Mouse (Mus musculus): ENCODE measurements around the gene Frmd8.

Frmd8 gene

DNA sequence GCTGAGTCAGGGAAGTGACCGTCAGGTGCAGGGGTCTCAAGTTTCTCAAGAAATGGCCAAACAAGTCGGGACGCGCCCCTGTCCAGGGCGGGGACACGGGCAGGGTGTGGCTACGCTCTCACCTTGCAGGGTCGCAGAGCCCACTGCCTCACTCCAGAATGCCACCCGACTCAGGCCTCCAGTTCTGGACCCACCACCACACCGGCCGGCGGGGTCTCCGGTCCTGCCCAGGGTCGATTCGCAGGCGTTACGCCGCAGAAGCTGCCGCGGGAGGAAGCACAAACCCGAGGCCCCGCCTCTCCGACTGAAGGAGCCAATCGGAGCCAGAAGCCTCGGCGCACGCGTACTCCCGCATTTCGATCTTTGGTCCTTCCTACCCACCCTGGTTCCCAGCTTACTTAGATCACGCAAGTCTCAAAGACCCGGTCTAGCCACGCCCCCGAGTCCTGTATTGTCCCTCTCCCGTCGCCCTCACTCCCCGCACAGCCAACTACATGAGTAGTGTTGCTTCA lies at the start of gene Frmd8:
TSS of gene Frmd8 (minus strand) at position 306 of the 512 bp plus-strand sequence.
- DNase-seq (ENCODE audit: low read depth, low spot score) = peak; percentile 86

DNA sequence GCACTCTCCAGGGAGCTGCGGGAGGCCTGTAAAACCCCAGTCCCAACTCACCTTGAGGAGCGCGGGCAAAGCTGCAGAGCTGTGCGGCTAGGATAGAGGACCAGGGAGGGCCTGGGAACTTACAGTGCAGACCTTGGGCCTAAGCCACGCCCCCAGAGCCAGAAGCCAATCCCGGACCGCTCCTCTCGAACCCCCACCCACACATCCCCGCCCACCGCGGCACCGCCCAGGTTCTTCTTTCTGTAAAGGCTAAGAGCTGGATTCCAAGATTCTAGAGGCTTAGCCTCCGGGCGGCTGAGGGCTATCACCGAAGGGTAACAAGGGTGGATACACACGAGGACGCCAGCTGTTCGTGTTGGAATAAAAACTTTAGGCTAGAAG lies 49.6 kb upstream of the Frmd8 start, which contains the start of gene Cdc42ep2:
TSS of gene Cdc42ep2 (minus strand) at position 104 of the 381 bp plus-strand sequence.
- peak; percentile 87 for DNase-seq (ENCODE audit: low read depth, low spot score)

DNA sequence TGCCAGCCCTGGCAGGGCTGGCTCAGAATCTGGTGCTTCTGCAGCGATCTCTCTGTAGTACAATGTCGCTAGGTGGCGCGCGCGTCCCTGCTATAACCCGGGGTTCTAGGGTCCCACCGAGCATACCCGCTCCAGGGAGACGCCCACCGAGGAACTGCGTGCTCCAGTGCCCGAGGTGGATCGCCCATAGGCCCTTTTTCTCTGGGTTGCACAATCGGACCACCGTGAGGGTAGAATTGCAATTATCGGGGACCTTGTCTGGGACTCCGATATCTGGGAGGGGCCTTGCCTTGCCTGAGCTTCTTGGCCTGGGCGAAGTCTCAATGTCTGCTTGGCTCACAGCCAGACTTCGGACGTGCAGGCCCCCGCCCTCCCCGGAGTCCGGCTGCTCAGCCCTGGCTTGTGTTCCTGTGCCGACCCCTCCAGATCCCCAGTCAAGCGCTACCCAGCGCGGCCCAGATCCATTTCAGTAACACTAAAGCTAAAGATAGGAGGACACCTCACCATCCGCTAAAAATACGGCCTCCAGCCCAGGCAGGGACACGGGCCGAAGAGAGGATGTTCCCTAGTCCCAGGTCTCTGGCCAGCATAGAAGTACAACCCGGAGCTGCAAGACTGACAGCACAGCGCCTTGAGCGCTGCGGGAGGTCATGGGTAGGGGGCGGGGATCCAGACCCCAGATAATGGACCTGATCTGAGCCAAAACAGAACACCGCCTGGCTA lies 49.1 kb upstream of the Frmd8 start:
- DNase-seq (ENCODE audit: low read depth, low spot score) = peak; percentile 78

DNA sequence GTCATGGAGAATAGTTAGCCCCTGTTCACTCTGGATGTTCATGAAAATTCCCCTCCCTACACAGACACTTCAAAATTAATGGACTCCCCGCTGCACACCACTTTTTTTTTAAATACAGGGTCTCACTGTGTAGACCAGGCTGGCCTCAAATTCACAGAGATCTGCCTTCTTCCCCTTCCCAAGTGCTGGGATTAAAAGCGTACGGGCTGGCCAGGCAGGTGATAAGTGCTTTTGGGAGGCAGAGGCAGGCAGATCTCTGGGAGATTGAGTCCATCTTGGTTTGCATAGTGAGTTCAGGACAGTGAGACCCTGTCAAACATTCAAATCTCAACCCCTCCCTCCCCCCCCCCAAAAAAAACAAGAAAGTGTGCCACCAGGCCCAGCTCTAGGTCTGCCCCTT lies 47.9 kb upstream of the Frmd8 start:
- DNase-seq (ENCODE audit: low read depth, low spot score) = no peak

DNA sequence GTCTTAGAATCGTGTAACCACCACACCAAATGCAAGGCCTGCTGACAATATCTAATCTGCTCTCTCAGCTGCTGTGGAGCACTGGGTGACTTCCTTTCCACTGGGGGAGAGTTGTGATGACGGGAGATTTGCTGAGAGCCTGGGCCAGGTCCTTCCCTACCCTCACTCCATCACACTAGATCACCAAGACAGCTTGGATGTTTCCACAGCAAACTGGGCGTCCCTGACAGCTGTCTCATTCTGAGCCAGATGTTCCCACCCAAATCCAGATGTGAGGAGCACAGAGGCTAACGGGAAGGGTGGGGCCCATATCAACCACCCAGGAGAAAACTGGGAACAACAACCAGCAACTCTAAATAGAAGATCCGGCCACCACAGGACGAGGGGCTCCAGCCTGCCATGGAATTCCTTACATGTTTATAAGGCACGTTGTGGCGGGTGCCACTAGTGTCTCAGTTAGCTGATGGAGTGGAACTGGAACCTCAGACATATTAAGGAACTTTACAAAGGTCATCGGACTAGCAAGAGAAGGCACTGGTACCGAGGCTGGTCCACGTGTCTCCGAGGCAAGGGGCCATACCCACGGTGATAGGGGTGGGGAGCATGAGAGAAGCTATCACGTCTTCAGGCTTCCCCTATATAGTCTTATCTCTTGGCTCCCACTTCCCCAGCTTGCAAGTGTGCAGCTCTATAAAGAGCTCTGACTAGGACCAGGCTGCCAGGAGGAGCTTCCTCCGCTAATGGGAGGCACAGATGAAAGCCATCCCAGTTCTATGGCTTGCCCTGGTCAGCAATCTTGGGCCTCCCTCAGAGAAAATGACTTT lies 47.3 kb upstream of the Frmd8 start:
- DNase-seq (ENCODE audit: low read depth, low spot score) = no peak

DNA sequence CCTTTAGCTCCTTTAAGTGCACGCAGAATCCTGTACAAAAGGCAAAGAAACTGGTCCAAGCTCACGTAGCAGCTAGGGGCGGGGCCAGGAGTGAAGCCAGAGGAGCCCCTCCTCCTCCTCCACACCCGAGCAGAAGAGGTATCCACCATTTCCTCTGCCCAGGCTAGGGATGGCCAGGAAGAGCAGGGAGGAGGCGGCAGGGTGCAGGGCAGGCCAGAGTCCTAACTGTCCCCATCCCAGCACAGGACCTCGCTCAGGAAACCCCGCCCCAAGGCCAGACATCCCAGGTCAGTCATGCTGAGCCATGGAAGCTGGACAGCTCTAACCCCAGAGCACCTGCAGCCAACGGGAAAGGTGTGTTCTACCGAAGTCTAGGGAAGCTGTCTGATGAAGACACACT lies 46.6 kb upstream of the Frmd8 start:
- DNase-seq (ENCODE audit: low read depth, low spot score) = no peak

DNA sequence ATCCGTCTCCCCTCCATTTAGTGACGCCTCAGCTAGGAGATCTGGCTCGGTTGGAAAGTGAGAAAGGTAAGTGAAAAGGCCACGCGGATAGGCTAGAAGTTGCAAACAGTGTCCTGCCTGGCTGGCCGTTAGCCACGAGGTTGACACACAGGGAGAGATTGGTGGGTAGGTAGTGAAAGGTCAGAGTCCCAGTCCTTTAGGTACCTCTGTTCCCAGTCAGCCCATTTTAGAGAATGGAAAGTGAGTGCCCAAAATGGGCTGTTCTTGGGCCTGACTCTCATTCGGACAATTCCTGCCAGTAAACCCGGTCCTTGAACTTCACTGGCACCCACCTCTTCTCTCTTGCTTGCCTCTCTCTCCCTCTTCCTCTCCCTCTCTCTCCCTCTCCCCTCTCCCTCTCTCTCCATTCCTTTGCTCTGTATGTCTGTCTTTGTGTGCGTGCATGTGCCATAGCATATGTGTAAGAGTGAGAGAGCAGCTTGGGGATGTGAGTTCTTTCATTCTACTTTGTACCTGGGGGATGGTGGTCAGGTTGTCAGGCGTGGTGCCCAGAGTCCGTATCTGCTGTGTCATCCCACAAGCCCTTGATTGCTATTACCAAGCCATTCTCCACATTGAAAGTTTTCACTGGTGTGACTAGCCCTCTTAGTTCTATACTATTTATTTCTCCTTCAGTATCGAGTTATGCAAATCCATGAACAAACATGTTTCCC lies 38.1 kb upstream of the Frmd8 start, which contains the start of gene Dpf2:
TSS of gene Dpf2 (minus strand) at position 4 of the 713 bp plus-strand sequence.
- DNase-seq (ENCODE audit: low read depth, low spot score) = no peak

DNA sequence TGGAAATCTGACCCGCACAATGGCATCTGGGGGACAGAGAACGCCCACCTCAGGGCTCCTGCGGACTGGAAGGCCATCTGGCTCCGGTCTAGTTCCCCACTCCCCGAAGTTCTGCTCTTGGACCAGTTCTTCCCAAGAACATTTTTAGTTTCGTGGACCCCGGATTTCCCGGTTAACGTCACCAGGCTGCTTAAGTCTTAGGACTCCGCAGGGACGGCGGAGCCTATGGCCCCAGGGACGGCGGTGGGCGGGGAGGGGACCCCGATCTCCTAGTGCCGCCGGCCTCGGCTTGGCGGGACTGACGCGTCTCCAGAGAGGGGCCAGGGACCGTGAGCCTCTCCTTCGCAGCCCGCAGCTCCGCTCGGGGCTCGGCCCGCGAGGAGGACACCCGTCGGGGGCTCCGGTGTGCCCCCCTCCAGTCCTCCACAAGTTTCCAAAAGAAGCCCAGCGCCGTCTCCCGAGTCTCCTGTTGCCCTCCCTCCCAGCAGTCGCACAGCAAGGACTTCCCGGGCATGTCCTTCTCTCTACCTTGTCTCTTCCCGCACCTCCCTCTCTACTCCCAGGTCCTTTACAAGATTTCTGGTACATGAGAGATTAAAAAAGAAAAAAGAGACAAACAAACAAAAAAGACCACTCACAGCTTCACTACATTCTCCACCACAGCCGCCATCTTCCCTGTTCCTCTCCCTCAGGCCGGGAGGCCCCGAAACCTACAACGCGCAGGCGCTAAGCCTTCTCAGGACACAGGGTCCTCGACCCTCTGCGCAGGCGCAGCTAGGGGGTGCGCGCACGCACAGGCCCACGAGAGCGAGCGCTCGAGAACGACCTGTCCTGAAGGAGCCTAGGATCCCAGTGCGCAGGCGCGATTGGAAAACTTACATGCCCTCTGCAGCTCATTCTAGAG lies 37.3 kb upstream of the Frmd8 start:
- DNase-seq (ENCODE audit: low read depth, low spot score) = peak; percentile 98

DNA sequence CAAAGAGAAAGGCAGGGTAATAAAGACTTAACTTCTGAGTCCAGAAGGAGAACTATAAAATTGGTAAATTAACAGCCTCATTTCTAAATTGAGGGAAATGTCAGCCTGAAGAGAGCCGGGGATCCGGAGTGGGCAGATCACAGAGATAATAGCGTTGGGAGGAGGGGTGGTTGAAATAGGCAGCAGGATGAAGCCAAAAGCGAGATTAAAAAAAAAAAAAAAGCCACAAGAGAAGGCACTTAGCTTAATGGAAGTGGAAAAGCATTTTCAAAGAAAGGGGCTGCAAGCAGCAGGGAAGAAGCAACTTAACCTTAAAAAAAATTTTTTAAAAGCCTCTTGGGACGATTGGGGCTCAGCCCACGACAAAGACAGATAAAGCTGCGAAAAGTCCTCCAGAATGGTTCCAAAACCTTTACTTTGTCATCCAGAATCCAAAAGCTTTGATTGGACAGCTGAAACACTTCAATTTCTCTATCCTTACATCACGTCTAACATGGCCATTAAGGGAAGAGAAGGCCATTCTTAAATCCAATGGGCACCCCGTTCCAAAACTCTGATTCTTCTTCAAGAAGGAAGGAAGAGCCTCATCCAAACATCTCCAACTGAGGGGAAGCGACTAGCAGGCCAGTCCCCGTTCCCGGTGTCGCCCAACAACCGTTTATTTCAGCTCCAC lies 36.5 kb upstream of the Frmd8 start:
- DNase-seq (ENCODE audit: low read depth, low spot score) = no peak

DNA sequence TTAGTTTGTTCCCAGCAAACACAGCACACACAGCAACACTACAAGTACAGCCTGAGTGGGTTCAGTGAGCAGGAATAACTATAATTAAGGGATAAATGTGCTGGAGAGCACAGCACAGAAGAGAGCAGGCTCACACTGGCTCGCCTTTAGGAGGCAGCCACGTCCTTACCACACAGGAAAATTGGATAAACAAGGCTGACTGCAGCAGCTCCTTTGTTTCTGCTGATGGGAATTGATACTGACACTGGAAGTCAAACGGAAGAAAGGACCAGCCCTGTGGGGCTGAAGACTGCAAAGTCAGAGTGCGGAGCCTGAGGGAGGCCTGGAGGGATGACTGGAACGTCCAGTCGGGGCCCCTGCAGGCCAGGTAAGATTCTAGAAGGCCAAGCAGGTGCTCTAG lies 35.1 kb upstream of the Frmd8 start:
- no peak for DNase-seq (ENCODE audit: low read depth, low spot score)

DNA sequence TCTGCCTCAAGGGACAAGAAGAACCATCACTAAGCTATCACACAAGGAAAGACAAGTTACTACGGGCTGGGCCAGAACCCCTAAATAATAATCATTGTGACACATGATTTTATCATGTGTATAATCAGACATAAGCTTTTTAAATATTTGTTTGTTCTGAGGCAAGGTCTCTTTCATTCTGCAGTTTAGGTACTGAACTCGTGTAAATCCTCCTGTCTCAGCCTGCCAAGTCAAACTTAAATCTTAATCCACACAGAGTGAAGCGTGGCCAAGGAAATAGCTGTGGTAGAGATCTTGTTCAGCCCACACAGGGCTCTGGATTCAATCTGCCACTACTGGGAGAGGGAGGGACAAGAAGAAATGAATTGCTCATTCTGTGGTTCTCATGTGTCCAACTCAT lies 32.2 kb upstream of the Frmd8 start:
- no peak for DNase-seq (ENCODE audit: low read depth, low spot score)

DNA sequence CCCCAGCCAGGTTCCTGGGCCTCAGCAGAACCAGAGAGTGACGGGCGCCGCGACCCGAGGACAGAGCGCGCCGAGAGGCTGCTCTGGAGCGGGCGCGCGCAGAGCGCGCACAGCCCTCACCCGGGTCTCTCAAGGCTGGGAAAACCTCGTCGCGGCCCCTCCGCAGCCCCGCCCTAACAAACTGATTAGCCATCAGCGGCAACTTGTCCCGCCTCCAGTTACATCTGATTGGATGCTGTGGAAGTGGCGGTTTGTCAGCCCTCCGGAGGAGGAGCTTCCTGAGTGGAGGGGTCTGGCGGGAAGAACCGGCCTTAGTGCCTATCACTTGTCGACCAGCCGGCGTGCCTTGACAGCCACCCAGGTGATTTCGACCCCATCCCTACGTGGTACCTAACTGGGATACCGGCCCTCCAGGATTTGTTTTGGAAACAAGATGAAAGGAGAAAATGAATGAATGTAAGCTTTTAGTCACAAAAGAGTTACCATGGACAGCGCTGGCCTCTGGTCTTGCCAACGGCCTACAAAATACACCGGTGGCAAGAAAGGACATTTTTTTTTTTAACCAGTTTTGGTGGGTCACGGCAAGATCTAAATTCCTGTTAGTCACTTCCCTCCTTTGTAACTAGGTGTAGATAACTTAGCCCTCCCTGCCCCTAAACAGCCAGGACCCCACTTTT lies 19.1 kb upstream of the Frmd8 start, which contains the start of gene Tigd3:
TSS of gene Tigd3 (minus strand) at position 148 of the 677 bp plus-strand sequence.
- peak; percentile 85 for DNase-seq (ENCODE audit: low read depth, low spot score)

DNA sequence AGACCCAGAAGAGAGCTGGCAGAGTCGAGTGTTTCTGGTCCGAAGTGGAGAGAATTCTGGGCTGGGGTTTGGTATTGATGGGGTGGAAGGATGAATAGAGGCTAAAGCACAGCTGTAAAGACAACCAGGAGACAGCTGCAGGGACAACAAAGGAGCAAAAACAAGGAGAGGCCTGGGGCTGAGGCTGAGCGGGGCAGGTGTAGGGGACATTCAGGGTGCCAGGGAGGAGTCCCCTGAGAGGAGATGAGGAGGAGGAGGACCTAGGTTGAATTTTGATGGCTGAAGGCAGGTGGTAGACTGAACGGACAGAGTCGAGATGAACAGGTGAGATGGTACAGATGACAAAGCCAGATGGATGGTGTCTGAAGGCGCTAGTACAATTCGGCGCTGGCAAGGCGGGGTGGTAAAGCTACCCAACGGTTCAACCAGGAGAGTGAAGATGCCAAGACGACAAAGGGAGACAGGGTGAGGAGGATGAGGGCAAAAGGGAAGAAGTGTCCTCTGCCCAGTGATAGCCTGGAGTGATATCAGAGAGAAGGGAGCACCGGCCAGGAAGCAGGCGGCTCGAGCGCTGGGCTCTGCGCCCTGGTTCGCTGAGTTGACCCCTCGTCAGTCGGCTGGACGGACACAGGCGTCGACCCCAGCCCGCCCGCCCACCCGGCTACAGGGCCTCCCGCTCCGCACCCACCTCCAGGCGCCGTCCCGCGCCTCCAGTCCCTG lies 18.4 kb upstream of the Frmd8 start:
- DNase-seq (ENCODE audit: low read depth, low spot score) = no peak

DNA sequence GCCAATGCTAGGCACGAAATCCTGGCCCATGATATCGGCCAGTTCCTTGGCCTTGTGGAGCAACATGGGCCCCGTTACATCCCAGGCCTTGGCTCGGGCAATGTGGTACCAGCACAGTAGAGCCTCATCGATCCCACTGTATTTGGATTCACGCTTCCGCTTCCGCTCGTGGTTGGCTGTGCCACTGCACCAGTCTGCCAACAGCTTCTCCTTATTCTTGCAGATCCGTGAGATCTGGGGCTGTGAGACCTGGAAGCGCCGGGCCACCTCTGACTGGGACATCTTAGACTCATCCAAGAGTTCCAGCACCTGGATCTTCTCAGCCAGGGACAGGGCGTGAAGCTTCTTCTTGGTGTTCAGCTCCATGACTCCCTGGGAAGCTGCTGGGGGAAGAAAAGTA lies 17.7 kb upstream of the Frmd8 start:
- DNase-seq (ENCODE audit: low read depth, low spot score) = no peak

DNA sequence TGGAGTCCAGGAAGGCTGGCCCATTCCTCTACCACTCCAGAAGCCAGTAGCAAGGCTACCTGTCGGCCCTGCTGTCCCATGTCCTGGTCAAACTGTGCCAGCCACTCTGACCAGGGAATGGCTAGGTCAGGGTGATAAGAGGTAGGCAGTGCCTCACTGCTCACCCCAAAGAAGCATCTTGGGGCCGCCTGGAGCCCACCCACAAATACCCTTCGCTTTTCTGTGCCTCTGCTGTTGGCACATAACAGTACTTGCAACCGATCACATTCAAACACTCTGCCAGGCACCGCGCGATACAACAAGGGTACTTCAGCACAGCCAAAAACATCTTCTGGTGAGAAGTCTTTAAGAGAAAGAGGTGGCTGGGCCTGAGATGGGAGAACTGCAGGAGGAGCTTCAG lies 17.2 kb upstream of the Frmd8 start:
- DNase-seq (ENCODE audit: low read depth, low spot score) = no peak

DNA sequence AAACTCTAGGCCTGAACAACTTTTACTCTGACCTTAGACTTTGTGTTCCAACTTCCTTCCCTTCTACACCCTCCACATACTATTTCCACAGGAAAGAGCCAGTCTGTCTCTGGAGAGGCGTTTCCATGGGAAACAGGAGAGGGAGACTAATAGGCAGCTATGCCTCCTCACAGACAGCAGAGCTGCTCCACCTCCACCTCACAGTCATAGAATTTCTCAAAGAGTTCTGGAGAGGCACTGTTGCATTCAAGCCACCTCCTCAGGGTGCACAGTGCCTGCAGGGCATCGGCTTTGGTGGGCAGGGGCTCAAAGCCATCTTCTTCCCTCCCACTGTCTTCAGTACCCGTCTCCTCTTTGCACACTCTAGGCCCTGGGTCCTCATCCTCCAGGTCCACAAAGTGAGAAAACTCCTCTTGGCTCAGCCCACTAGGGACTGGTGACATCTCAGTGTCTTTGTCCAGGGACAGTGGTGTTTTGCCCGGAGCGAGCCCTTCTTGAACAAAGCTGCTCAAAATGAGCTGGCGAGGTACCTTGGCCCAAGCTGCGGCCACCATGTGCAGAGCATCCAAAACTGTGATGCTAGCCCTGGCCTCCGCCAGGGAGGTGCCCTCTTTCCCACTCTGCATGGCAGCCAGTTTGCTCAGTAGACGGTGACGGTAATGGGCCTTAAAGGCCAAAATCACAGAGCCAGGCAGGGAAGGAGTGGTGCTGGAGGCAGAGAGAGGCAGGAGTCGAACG lies 16.6 kb upstream of the Frmd8 start:
- DNase-seq (ENCODE audit: low read depth, low spot score) = no peak

DNA sequence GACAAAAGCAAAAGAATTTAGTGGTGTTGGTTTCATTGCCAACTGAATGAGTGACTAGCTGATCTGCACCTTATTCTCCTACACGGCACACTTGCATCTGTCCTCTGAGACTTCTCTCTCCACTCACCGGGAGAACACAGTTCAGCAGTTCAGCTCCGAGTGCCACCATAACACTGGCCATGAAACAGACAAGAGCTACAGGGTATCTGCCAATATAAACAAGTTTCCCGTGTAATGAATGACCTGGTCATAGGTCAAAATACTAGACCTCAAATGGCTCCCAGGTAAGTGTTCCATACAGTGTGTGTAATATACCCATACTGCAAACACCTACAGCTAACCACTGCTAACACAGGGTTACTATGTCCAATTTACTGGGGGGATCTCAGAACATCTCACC lies 14.1 kb upstream of the Frmd8 start:
- no peak for DNase-seq (ENCODE audit: low read depth, low spot score)

DNA sequence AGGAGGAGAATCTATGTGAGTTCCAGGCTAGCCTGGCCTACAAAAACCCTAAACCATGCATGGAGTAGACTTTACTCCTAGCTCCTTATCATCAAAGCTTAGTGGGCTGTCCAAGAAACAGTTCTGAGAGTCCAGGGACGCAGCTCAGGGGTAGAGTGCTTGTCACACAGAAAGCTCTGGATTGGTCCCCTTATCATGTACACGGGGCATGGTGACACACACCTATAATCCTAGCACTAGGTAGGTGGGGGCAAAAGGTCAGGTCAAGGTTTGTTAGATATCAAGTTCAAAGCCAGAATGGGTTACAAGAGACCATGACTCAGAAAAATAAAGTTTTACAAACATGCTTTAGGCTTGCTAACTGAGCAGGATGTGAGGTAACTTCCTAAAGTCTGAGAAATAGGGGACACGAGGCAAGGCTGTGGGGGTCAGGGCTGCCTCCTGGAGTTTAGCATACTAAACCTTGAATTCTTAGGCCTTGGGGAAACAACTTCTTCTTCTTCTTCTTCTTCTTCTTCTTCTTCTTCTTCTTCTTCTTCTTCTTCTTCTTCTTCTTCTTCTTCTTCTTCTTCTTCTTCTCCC lies 12.3 kb upstream of the Frmd8 start:
- DNase-seq (ENCODE audit: low read depth, low spot score) = no peak
